Mouse (Mus musculus) kidney, postnatal 0 days (tissue): ENCODE data around the gene Gnaq. TPM values are rescaled to one million over a fixed set of nuclear protein-coding genes. Genes with fewer than 3 reads are reported as not detected.

Experiments used
- ATAC-seq: fragments of 200-750 bp; cut with Nextera tagmentation; replicated peaks from 2 replicates; pipeline ENCODE4 v1.8.0; 2017; ENCODE audit warnings: low read depth, moderate number of reproducible peaks, moderate TSS enrichment, moderate library complexity; ENCODE audit not compliant: low FRiP score
- DNase-seq: peaks from one replicate; pipeline ENCODE4 v3.0.0-alpha.2; 2016; ENCODE audit warnings: low spot score
- H3K27ac ChIP-seq: fragments of 300-500 bp; sonication (generic); 2 replicates; pipeline ENCODE4 v1.5.1; 2014; ENCODE audit warnings: mild to moderate bottlenecking
- H3K27me3 ChIP-seq: fragments of 300-500 bp; sonication (generic); 2 replicates; pipeline ENCODE4 v1.6.1; 2014; ENCODE audit warnings: low read length, mixed read lengths; ENCODE audit not compliant: insufficient read depth
- H3K36me3 ChIP-seq: fragments of 300-500 bp; sonication (generic); 2 replicates; pipeline ENCODE4 v1.6.1; 2014; ENCODE audit warnings: low read length, mixed read lengths; ENCODE audit not compliant: insufficient read depth
- H3K4me1 ChIP-seq: fragments of 300-500 bp; sonication (generic); replicated peaks from 2 replicates; pipeline ENCODE4 v1.6.1; 2014; ENCODE audit warnings: antibody characterized with exemption, low read length, mixed read lengths; ENCODE audit not compliant: insufficient read depth
- H3K4me2 ChIP-seq: fragments of 300-500 bp; sonication (generic); 2 replicates; pipeline ENCODE4 v1.6.1; 2014; ENCODE audit warnings: mild to moderate bottlenecking, low read length, moderate library complexity, mixed read lengths
- H3K4me3 ChIP-seq: fragments of 300-500 bp; sonication (generic); replicated peaks from 2 replicates; pipeline ENCODE4 v1.5.1; 2014; ENCODE audit warnings: low read depth, low read length
- H3K9ac ChIP-seq: fragments of 300-500 bp; sonication (generic); 2 replicates; pipeline ENCODE4 v1.6.1; 2014; ENCODE audit warnings: low read depth, low read length
- H3K9me3 ChIP-seq: fragments of 300-500 bp; sonication (generic); replicated peaks from 2 replicates; pipeline ENCODE4 v1.6.1; 2016; ENCODE audit warnings: low read length, inconsistent platforms, mixed read lengths
- CTCF ChIP-seq: IDR thresholded peaks from 2 replicates; pipeline ENCODE4 v1.5.1; 2016; ENCODE audit warnings: antibody characterized with exemption, low read depth, mild to moderate bottlenecking, moderate library complexity
- WGBS: fragments of 180-500 bp; shearing (Covaris S2); extraction: QIAGEN DNeasy Blood & Tissue Kit; methylation state at CpG from one replicate; pipeline ENCODE4 v1.1.7; 2014; 5-methylcytosine and 5-hydroxymethylcytosine counted together
- polyA plus RNA-seq: library from polyadenylated mRNA; unstranded; fragments of >200 nt; fragmentation: Nextera tagmentation; extraction: Ambion mirVana; gene quantifications from 2 replicates; pipeline ENCODE4 v1.2.1, GENCODE M21; 2015

The Gnaq gene
- polyA plus RNA-seq, 1 experiment from 2014 or later = 27.2 TPM

DNA sequence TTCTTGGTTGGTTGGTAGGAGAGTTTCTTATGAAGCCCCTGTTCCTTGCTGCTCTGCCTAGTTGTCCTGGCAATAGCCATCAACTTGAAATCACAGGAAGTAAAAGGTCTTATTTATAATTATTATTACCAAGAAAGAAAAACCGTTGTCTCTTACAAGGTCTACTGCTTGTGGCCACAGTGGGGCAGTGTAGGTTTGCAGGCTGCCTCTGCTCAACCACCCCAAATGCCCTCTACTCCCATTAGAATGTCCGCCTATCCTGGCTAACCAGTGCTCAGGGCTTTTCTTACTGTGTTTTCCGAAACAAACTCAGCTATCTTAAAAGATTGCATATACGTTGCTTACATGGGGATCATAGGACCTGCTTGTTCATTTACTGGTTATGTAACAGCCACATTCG, 226.3 kb downstream of the Gnaq start:
- DNase-seq (peak; percentile 76), ATAC-seq (no peak)

GRCm38 (mm10) chr19:16366465-16367063, 233.9 kb downstream of the Gnaq start:
- ATAC-seq (no peak; the same call in 1 of the 2 replicates), DNase-seq (no peak)
- Histone ChIP-seq H3K4me1 (0 out of 2 replicates have a peak, but pooled peaks cover under 1% of the 10 kb centered on the region), H3K36me3 (0 out of 2 replicates have a peak, but pooled peaks cover 5% of the 10 kb centered on the region), H3K9ac (no peak overlapping the region), H3K27ac (no peak overlapping the region), H3K9me3 (no peaks in the 10 kb centered on the region; the same call in 1 of the 2 replicates), H3K4me3 (no peak overlapping the region), H3K27me3 (no peaks in the 10 kb centered on the region), H3K4me2 (no peak overlapping the region)
- TF ChIP-seq CTCF = no peak
- WGBS = 77% methylated on average over 7 of the region's 7 CpGs

More for the DNA sequence above, 226.3 kb downstream of the Gnaq start:
- no peaks in the 10 kb centered on the region; the same call in 1 of the 2 replicates for H3K9me3 ChIP-seq
- H3K36me3 ChIP-seq = 0 out of 2 replicates have a peak, but pooled peaks cover 6% of the 10 kb centered on the region
- H3K4me1 ChIP-seq = no peaks in the 10 kb centered on the region
- no peak overlapping the region for H3K9ac ChIP-seq
- peak; percentile 74 for TF ChIP-seq CTCF
- no peaks in the 10 kb centered on the region for H3K27me3 ChIP-seq
- H3K4me2 ChIP-seq = no peak overlapping the region
- H3K27ac ChIP-seq = no peak overlapping the region
- WGBS = 55% methylated on average over 5 of the region's 5 CpGs
- H3K4me3 ChIP-seq = no peak overlapping the region

DNA sequence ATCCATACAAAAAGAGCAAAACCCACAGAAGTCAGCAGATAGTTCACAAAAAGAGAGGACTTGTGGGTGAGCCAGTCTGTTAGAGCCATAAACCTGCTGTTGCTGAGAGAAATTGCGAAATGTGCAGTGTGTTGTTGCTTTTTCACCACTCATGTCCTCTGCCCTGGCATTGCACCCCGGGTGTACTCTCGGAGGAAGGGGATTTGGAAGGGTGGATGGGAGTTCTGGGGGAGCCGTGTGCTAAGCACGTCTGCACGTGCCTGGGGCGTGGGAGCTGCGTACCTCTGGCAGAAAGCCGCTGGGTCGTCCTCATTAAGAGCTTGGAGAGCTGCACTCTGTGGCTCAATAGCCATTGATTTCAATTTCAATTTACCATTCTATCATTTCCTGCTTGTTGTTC, 234.6 kb downstream of the Gnaq start:
- Histone ChIP-seq H3K36me3 (no peaks in the 10 kb centered on the region), H3K4me1 (0 out of 2 replicates have a peak, but pooled peaks cover 7% of the 10 kb centered on the region), H3K27ac (no peak overlapping the region), H3K9me3 (no peaks in the 10 kb centered on the region; the same call in 1 of the 2 replicates), H3K4me2 (no peak overlapping the region), H3K9ac (no peak overlapping the region), H3K27me3 (no peaks in the 10 kb centered on the region), H3K4me3 (no peak overlapping the region)
- ATAC-seq (no peak), DNase-seq (no peak)
- TF ChIP-seq CTCF = no peak
- WGBS = 86% methylated on average over 10 of the region's 10 CpGs

- Histone ChIP-seq H3K27ac (no peak overlapping the region), H3K27me3 (no peaks in the 10 kb centered on the region), H3K4me1 (0 out of 2 replicates have a peak, but pooled peaks cover 12% of the 10 kb centered on the region), H3K9me3 (no peaks in the 10 kb centered on the region), H3K4me2 (no peak overlapping the region), H3K4me3 (no peak overlapping the region), H3K36me3 (no peaks in the 10 kb centered on the region), H3K9ac (no peak overlapping the region)
- DNase-seq = no peak
- 63% methylated on average over 2 of the region's 2 CpGs for WGBS
- no peak for ATAC-seq
- no peak for TF ChIP-seq CTCF
Measured at GRCm38 (mm10) chr19:16371680-16372079, 239.0 kb downstream of the Gnaq start.

DNA sequence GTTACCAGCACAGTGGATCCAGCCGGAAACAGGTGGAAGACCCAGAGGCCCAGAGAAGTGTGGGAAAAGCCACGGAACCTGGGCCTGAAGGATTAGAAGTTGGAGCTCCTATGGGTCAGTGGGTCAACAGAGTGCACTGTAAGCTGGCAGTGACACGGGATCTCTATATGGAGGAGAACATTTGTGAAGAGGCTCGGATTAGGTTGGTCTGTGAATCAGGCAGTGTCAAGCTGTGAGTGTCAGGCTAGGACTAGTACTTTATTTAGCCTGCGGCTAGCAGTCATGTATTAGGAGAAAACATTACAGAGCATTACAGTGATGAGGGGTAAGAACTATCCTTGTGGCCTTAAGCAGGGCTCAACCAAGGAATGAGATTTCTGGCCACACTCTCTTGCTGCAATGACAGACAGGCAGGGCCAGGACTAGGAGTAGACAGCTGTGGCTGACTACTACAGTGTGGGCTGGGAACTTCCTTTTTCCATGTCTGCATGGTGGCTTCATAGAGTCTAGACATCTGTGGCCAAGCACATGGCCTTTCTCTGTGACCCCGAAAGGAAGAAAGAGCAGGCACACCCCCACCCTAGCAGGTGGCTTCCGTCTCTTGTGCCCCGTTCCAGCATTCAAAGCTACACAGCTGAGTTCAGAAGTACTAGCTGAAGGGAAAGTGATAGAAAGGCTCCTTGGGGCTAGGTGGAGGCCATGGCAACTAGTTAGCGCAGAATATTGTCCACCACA, 240.3 kb downstream of the Gnaq start:
- no peak for TF ChIP-seq CTCF
- Histone ChIP-seq H3K4me3 (no peak overlapping the region), H3K9ac (no peak overlapping the region), H3K27me3 (no peaks in the 10 kb centered on the region), H3K27ac (no peak overlapping the region), H3K4me2 (no peak overlapping the region), H3K9me3 (no peaks in the 10 kb centered on the region), H3K36me3 (no peaks in the 10 kb centered on the region), H3K4me1 (0 out of 2 replicates have a peak, but pooled peaks cover 12% of the 10 kb centered on the region)
- ATAC-seq = peak; percentile 65; the same call in 1 of the 2 replicates
- DNase-seq = peak; percentile 42
- WGBS = 60% methylated on average over 9 of the region's 9 CpGs

DNA sequence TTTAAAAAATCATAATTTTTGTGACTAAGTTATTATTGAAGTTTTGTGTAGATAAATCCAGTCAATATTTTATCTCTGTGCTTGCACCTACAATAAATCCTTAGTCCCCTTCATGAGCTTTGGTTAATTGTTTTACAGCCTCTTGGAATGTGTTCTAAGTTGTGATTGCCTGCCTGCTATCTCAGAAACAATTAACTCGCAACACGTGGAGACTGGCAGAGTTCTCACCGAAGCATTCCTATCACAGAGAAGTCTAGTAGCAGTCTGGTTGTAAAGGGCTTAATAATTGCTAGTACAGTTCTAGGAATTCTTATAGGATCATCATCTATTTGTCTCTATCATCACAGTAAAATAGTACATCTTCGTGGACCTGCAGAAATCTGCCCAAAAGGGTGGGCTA, 243.2 kb downstream of the Gnaq start:
- no peak overlapping the region for H3K9ac ChIP-seq
- no peak overlapping the region for H3K4me2 ChIP-seq
- DNase-seq (no peak), ATAC-seq (no peak)
- no peaks in the 10 kb centered on the region for H3K9me3 ChIP-seq
- H3K27me3 ChIP-seq = no peaks in the 10 kb centered on the region
- 0 out of 2 replicates have a peak, but pooled peaks cover 12% of the 10 kb centered on the region for H3K4me1 ChIP-seq
- WGBS = 41% methylated on average over 4 of the region's 4 CpGs
- no peak overlapping the region for H3K4me3 ChIP-seq
- H3K27ac ChIP-seq = no peak overlapping the region
- TF ChIP-seq CTCF = no peak
- H3K36me3 ChIP-seq = 0 out of 2 replicates have a peak, but pooled peaks cover 3% of the 10 kb centered on the region
